Mouse (Mus musculus) forebrain, postnatal 0 days (tissue): ENCODE measurements at regions not wholly inside any gene's neighbourhood (a gene's known extent, or its start where the extent isn't known, plus 50 kb on each side); places are given as distances from the start of the nearest gene placed in this dataset.

Source experiments
- ATAC-seq: fragments of 200-750 bp; cut with Nextera tagmentation; 2 replicates; pipeline ENCODE4 v1.8.0; 2017; ENCODE audit warnings: mild to moderate bottlenecking, moderate library complexity
- DNase-seq: peaks from one replicate; pipeline ENCODE4 v3.0.0-alpha.2; 2015
- H3K27ac ChIP-seq: fragments of 300-500 bp; sonication (generic); 2 replicates; pipeline ENCODE4 v1.5.1; 2014; ENCODE audit warnings: low read depth, mild to moderate bottlenecking, antibody characterized with exemption, low read length, moderate library complexity, mixed read lengths
- H3K27me3 ChIP-seq: fragments of 300-500 bp; sonication (generic); 2 replicates; pipeline ENCODE4 v1.6.1; 2014; ENCODE audit warnings: mild to moderate bottlenecking, low read length, mixed read lengths; ENCODE audit not compliant: insufficient read depth
- H3K36me3 ChIP-seq: fragments of 300-500 bp; sonication (generic); 2 replicates; pipeline ENCODE4 v1.6.1; 2014; ENCODE audit warnings: mild to moderate bottlenecking, moderate library complexity; ENCODE audit not compliant: insufficient read depth
- H3K4me1 ChIP-seq: fragments of 300-500 bp; sonication (generic); 2 replicates; pipeline ENCODE4 v1.6.1; 2014; ENCODE audit warnings: antibody characterized with exemption; ENCODE audit not compliant: insufficient read depth
- H3K4me2 ChIP-seq: fragments of 300-500 bp; sonication (generic); 2 replicates; pipeline ENCODE4 v1.6.1; 2014; ENCODE audit warnings: low read depth, mild to moderate bottlenecking, moderate library complexity
- H3K4me3 ChIP-seq: fragments of 300-500 bp; sonication (generic); 2 replicates; pipeline ENCODE4 v1.5.1; 2014; ENCODE audit warnings: low read depth, low read length, mixed read lengths
- H3K9ac ChIP-seq: fragments of 300-500 bp; sonication (generic); 2 replicates; pipeline ENCODE4 v1.6.1; 2014; ENCODE audit warnings: mild to moderate bottlenecking
- H3K9me3 ChIP-seq: fragments of 300-500 bp; sonication (generic); 2 replicates; pipeline ENCODE4 v1.6.1; 2016; ENCODE audit warnings: low read length
- CTCF ChIP-seq: sonication (generic); IDR thresholded peaks from 2 replicates; pipeline ENCODE4 v1.5.1; 2016; ENCODE audit warnings: antibody characterized with exemption, control low read depth, low read depth
- whole genome bisulfite sequencing: fragments of 180-500 bp; shearing (Covaris S2); extraction: QIAGEN DNeasy Blood & Tissue Kit; methylation state at CpG from one replicate; pipeline ENCODE4 v1.1.7; 2014; 5-methylcytosine and 5-hydroxymethylcytosine counted together

DNA sequence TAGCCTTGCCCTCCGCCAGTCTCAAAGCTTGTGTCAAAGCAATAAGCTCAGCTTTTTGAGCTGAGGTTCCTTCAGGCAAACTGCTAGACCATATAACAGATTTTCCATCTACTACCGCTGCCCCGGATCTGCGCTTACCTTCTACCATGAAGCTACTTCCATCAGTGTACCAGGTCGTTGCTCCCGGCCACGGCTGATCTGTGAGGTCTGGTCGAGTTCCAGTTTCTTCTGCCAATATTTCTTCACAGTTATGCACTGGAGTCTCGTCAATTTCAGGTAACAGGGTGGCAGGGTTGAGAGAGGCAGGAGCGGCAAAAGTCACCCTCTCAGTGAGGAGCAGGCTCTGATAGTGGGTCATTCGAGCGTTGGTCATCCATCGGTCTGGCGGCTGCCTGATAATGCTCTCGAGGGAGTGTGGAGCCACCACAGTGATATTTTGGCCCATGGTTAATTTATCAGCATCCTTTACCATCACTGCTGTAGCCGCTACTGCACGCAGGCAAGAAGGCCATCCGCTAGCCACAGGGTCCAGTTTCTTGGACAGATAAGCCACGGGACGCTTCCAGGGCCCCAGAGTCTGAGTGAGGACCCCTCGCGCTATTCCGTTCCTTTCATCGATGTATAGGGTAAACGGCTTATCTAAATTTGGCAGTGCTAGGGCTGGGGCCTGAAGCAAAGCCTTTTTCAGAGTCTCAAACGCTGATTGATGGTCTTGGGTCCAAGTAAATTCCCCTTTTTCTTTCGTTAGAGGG lies 276.0 kb downstream of the Gm21863 start:
- H3K4me3 ChIP-seq = no peak overlapping the region
- H3K4me1 ChIP-seq = no peaks in the 10 kb centered on the region
- no peak for ATAC-seq
- WGBS = 70% methylated on average over 27 of the region's 27 CpGs
- peaks cover 7% of the 10 kb centered on the region; the same call in 1 of the 2 replicates for H3K36me3 ChIP-seq
- peaks cover 77% of the 10 kb centered on the region for H3K9me3 ChIP-seq
- no peak for DNase-seq
- H3K4me2 ChIP-seq = no peak overlapping the region
- no peak overlapping the region for H3K27ac ChIP-seq
- TF ChIP-seq CTCF = no peak
- no peaks in the 10 kb centered on the region for H3K27me3 ChIP-seq
- H3K9ac ChIP-seq = no peak overlapping the region

DNA sequence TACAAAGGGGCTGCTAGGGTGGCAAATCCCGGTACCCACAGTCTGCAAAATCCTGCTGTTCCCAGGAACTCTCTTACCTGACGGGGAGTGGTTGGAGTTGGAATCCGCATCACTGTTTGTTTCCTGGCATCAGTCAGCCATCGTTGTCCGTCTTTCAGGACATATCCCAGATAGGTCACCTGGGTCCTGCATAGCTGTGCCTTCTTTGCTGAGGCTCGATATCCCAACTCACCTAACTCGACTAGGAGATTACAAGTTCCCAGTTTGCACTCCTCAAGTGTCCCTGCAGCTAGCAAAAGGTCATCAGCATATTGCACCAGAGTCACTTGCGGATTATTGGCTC lies 276.6 kb downstream of the Gm21863 start:
- peaks cover 7% of the 10 kb centered on the region; the same call in 1 of the 2 replicates for H3K36me3 ChIP-seq
- ATAC-seq (no peak), DNase-seq (no peak)
- no peak overlapping the region for H3K27ac ChIP-seq
- no peak overlapping the region for H3K4me2 ChIP-seq
- H3K4me3 ChIP-seq = no peak overlapping the region
- no peak for TF ChIP-seq CTCF
- no peak overlapping the region for H3K9ac ChIP-seq
- peaks cover 77% of the 10 kb centered on the region for H3K9me3 ChIP-seq
- no peaks in the 10 kb centered on the region for H3K4me1 ChIP-seq
- 70% methylated on average over 8 of the region's 8 CpGs for WGBS
- no peaks in the 10 kb centered on the region for H3K27me3 ChIP-seq

DNA sequence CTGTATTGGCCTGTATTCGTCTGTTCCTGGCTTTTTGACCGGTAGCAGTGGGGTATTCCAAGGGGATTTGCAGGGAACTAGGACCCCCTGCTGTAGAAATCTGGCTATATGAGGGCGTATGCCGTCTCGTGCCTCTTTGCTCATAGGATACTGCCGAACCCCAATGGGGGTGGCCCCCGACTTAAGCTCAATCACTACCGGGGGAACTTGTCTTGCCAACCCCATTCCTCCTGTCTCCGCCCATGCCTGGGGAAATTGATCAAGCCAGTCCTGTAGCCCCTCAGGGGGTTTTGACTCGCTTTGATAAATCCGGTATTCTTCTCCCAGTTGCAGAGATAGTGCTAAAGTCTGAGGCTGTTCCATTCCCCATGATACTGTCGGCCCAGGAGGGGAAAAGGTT lies 277.2 kb downstream of the Gm21863 start:
- H3K4me1 ChIP-seq = no peaks in the 10 kb centered on the region
- no peaks in the 10 kb centered on the region for H3K27me3 ChIP-seq
- H3K9ac ChIP-seq = no peak overlapping the region
- TF ChIP-seq CTCF = no peak
- H3K9me3 ChIP-seq = peaks cover 77% of the 10 kb centered on the region
- ATAC-seq (0 out of 2 replicates have a peak, but pooled peaks have one; percentile 24), DNase-seq (no peak)
- no peak overlapping the region for H3K4me2 ChIP-seq
- H3K4me3 ChIP-seq = no peak overlapping the region
- WGBS = 73% methylated on average over 12 of the region's 12 CpGs
- no peak overlapping the region for H3K27ac ChIP-seq
- H3K36me3 ChIP-seq = peaks cover 7% of the 10 kb centered on the region; the same call in 1 of the 2 replicates

DNA sequence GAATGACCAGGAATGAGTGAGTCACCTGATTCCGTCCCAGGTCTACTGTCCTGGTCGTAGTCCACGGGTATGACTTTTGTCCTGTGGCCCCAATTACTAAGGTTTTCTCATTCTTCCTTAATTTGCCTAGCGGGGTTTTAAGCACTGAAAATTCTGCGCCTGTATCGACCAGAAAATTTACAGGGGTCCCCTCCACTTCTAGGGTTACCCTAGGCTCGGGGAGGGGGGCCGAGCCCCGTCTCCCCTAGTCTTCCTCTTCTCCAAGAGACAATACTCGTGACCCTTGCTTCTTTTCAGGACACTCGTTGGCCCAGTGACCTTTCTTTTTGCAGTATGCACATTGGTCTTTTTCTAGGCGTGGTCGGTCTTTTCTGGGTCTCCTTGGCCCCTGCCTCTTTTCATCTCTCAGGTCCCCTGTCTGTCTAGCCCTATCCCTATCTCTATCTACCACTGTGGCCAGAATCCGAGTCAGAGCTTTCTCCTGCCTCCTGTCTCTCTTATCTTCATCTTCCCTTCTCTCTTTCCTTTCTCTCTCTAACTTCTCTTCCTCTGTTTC lies 277.8 kb downstream of the Gm21863 start:
- WGBS = 69% methylated on average over 14 of the region's 14 CpGs
- Histone ChIP-seq H3K9me3 (peaks cover 72% of the 10 kb centered on the region), H3K4me1 (no peaks in the 10 kb centered on the region), H3K4me3 (no peak overlapping the region), H3K4me2 (no peak overlapping the region), H3K36me3 (peaks cover 7% of the 10 kb centered on the region; the same call in 1 of the 2 replicates), H3K27me3 (no peaks in the 10 kb centered on the region), H3K9ac (no peak overlapping the region), H3K27ac (no peak overlapping the region)
- no peak for TF ChIP-seq CTCF
- no peak for ATAC-seq
- DNase-seq = no peak

DNA sequence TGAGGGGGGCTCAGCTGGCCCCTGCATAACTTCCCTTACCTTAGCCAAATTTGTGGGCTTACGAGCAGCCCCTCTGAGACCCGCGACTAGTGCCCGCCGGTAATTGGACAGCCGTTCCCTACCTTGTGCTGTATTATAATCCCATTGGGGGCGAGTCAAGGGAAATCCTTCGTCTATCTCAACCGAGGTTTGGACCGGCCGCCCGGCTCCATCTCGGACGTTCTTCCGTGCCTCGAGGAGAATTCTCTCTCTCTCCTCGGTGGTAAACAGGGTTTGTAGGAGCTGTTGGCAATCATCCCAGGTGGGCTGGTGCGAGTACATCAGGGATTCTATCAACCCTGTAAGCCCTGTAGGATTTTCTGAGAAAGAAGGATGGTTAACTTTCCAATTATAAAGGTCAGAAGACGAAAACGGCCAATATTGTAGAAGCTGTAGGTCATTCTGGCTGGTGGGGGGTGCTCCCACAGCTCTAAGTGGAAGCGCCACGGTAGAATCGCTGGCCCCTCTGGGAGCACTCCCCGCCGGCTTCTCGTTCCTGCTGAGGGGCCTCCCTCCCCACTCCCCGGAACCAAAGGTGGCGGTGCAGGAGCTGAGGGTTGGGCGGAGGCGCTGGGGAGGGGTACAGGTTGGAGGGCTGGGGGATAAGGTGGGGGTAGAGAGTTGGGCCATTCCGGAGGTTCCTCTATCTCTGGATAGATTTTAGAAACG lies 278.6 kb downstream of the Gm21863 start:
- H3K4me3 ChIP-seq = no peak overlapping the region
- ATAC-seq (peak; percentile 43; the same call in 1 of the 2 replicates), DNase-seq (no peak)
- H3K36me3 ChIP-seq = peaks cover 7% of the 10 kb centered on the region; the same call in 1 of the 2 replicates
- no peak overlapping the region for H3K9ac ChIP-seq
- H3K27ac ChIP-seq = no peak overlapping the region
- WGBS = 72% methylated on average over 32 of the region's 32 CpGs
- H3K9me3 ChIP-seq = peaks cover 64% of the 10 kb centered on the region
- H3K4me1 ChIP-seq = no peaks in the 10 kb centered on the region
- no peaks in the 10 kb centered on the region for H3K27me3 ChIP-seq
- H3K4me2 ChIP-seq = no peak overlapping the region
- TF ChIP-seq CTCF = no peak

DNA sequence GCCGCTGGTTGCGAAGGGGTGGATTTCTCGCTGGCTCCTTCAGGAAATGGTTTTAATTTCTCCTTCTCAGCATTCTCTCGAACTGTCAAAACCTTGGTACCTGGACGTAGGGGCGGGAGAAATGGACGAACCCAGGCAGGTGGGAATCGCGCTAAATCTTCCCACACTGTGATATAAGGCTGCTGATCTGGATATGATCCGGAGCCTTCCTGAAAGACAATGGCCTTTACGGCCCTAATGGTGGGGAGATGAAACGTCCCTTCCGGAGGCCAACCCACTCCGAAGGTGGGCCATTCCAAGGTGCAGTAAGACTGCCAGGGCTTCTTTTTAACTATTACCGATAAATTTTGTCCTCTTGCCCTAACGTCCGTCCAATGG lies 279.1 kb downstream of the Gm21863 start:
- no peak for TF ChIP-seq CTCF

DNA sequence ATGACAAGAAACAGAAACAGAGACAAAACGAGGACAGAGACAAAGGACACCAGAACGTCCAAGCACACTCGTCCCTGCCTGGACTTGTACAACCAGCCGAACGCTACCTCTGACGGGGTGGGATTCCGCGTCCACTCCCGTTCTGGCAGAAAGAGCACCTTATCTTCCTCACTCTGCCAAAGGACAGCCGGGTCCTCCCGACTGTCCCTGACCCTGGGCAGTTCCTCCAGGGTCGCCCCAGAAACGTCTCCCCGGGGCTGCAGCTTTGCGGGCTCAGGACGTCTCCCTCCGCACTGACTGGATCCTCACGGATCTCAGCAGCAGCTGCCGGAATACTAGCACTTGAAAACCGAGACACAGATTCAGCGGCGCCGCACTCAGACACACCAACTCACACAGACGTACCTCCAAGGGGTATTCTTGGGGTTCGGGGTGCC lies 279.6 kb downstream of the Gm21863 start:
- DNase-seq = no peak
- peaks cover 7% of the 10 kb centered on the region; the same call in 1 of the 2 replicates for H3K36me3 ChIP-seq
- H3K9ac ChIP-seq = no peak overlapping the region
- TF ChIP-seq CTCF = no peak
- H3K27me3 ChIP-seq = no peaks in the 10 kb centered on the region
- H3K4me1 ChIP-seq = no peaks in the 10 kb centered on the region
- 78% methylated on average over 25 of the region's 25 CpGs for WGBS
- H3K27ac ChIP-seq = no peak overlapping the region
- H3K4me2 ChIP-seq = no peak overlapping the region
- ATAC-seq = peak; percentile 18; the same call in 1 of the 2 replicates
- peaks cover 54% of the 10 kb centered on the region for H3K9me3 ChIP-seq
- no peak overlapping the region for H3K4me3 ChIP-seq

More for the DNA sequence above, 279.1 kb downstream of the Gm21863 start:
- Histone ChIP-seq H3K27ac (no peak overlapping the region), H3K4me1 (no peaks in the 10 kb centered on the region), H3K4me3 (no peak overlapping the region), H3K9ac (no peak overlapping the region), H3K4me2 (no peak overlapping the region), H3K27me3 (no peaks in the 10 kb centered on the region), H3K9me3 (peaks cover 58% of the 10 kb centered on the region), H3K36me3 (peaks cover 7% of the 10 kb centered on the region; the same call in 1 of the 2 replicates)
- DNase-seq (no peak), ATAC-seq (peak; percentile 18; the same call in 1 of the 2 replicates)
- 74% methylated on average over 17 of the region's 17 CpGs for WGBS
